Mouse (Mus musculus): ENCODE measurements around the gene Adamts18.

Gene Adamts18

DNA sequence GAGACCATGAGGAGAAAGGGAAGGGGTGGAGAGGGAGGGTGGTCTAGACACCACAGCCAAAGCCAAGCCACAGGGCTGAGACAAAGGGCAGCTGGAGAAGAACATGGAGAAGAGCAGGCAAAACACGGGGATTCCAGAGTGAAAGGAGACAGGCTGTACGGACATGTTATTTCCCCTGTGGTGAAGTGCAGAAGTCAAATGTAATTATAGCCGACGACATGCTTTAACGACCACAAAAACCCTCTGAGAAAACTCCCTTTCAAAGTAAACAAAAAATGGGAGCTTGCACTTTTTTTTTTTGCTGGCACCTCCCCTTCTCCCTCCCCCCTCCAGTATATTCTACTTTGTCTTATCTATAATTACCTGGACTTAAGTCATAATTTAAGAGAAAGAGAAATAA lies 92.7 kb downstream of the Adamts18 start:
- DNase-seq (ENCODE audit: low read depth, low spot score), result no peak

DNA sequence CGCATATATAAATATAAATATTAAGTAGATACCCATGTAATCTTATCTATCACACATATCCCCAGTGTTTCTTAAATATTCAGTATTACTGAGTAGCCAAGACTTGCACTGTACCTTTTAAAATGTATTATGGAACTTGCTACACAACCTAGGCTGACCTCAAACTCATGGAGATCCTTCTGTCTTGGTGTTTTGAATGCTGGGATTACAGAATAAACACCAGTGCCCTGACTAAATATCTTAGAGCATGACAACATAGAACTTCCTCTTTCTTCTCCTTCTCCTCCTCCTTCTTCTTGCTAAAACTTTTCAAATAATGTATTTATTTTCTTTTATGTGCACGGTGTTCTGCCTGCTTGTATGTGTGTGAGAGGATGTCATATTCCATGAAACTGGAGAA lies 95.4 kb downstream of the Adamts18 start:
- DNase-seq (ENCODE audit: low read depth, low spot score), result no peak

DNA sequence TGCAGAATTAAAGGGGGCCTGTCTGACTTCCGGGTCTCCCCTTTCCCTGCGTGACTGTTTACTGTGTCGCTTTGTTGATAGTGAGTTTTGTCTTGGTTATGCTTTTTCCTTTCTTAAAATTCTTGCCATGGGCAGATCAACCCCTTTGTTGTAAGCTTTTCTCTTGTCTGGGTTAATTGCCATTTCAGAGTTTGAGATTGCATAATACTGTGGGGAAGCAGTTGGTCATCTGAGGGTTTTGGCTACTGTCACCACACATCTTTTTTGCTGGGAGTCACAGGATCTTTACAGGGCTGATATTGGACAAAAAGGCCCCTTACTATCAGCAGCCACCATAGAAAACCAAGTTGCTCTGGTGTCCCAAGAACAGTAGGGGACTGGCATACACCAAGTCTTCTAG lies 96.2 kb downstream of the Adamts18 start:
- DNase-seq (ENCODE audit: low read depth, low spot score), result no peak

DNA sequence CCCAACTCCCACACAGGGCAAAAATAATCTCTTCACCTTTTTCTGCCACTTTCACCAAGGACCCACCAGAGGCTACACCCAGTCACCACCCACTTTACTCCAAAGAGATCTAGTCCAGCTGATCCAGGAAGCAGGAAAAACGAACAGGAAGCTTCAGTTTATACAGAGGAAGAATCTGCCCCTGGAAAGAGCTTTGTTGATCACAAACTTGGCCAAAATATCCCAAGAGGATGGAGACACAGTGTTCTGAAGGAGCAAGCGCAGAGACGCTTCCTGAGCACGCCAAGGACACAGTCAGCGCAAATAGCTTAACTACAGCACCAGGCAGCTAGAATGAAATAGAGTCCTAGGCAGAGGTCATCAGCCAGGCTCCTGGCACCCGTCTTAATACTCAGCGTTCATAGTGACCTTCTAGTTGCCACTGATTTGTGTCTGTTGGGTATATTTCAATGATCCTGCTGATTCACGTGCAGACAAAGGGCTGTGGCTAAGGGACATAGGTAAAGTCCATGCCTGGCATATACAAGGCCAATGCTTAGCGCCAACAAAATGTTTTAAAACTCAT lies 113.0 kb downstream of the Adamts18 start:
- no peak for DNase-seq (ENCODE audit: low read depth, low spot score)

DNA sequence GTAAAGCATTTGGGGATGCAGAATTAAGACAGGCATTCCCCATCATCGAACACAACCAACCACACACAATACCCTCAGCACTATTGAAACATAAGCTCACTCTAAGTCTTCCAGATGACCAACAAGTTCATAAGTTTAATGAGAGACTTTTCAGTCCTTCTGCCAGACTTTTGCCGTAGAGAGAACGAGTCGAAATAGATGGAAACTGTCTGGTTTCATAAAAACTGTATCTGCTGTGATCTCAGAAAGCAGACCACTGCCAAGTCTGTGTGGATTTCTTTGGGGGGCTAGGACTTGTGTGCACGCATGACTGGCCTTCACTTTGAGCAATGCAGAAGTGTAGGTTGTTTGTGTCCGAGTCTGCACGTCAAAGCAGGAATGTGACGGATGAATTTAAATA lies 123.2 kb downstream of the Adamts18 start:
- no peak for DNase-seq (ENCODE audit: low read depth, low spot score)

DNA sequence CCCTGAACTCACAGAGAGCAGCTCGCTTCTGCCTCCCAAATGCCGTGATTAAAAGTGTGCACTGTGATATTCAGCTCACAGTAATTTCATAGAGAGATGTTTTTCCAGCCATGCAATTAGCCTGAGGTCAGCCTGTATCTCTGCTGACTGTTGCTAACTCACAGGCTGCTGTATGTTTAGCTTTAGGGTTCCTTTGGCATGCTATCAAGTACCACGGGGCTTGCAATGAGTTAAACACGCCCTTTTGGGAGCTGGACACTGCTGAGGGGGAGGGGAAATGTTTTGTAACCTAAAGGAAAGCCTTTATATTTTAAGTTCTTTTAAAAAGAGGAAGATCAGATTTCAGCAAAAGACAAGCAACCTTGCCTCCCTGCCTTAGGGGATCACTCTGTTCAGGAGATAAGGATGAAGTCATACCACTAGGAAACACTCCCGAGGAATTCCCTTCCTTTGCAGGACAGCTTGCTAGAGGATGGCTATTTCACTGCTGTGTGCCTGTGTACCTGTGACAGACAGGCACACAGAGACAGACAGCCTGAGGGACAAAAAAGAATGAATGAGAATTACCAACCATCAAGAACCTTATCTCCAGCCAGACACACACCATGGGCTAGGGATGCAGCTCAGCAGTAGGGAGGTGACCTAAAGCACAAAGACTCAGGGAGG lies 124.5 kb downstream of the Adamts18 start:
- DNase-seq (ENCODE audit: low read depth, low spot score), result no peak

DNA sequence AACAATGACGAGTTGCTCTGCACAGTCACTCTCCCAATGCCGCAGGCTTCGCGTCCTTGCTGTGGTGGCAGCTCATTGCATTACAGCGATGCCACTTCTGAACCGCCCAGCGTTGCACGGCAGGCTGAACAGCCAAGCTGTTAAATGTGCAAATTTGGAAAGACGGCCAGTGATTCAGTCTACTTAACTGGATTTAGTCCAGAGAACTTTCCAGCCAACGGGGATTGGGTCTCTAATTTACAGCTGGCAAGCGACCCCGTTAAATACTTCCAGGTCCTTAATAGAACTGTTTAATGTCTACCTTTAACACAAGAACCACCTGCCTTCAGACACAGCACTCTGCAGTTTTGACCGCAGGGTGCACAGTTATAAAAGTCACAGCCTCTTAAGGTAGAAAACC lies 127.1 kb downstream of the Adamts18 start:
- no peak for DNase-seq (ENCODE audit: low read depth, low spot score)

DNA sequence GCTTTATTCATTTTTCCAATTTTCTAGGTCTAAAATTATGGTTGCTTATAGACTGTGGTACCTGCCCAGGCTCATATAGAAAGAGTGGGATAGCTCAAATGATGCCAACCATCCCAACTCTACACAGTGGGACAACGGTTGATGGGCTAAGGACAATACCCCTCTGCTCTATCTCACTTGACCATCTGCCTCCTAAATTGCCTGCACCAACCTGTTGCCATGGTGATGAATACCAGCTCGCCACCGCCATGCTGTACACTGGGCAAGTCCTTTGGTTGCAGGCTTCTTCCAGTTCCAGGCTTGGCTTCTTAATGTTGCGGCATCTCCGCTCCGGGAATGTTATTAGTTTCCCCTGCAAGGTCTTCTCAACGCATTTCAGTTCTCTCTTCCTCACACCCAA lies 143.6 kb downstream of the Adamts18 start:
- no peak for DNase-seq (ENCODE audit: low read depth, low spot score)

DNA sequence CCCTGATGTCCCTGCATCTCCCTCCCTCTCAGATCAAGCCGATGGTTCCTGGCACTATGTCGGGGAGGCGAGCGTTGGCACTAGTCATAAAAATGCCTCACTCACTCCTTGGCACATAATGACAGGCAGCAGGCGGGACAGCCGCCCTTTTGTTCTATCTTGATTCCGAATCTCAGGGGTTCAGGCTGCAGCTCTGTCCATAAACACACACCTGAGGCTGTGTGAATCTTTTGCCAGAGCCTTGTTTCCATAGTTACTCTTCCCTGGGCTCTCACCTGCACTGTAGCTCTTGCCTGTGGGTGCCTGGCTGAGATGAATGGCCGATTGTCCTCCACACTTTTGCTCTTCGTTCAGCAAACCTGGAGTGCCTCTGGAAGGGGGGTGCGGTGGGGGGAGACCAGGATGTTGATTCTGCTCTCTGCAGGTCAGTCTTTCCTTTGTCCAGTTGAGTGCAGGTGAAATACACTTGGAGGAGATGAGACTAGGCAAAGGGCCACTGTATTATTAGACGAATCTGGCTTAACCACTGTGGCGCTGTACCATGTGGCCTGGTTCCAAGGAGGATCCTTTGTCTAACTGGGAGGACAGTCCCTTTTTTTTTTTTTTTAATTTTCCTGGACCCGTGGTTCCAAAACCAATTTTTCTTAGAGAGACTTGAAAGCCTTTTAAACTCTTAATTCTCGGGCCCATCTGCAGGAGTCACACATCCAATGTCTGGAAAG lies 156.8 kb downstream of the Adamts18 start:
- no peak for DNase-seq (ENCODE audit: low read depth, low spot score)

DNA sequence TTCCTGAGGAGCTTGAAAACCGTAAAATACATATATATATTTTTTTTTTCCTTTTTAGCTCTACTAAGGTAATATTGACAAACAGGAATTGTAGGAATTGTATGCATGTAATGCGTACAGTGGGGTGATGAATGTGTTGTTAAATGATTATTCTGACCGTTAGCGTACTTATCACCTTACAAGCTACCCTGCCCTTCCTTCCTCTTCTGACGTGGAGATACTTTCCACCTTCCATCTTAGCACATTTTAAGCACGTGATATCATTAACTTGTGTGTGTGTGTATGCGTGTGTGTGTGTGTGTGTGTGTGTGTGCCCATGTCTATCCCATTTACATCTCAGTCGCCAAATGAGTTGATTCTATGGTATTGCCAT lies 160.0 kb downstream of the Adamts18 start:
- DNase-seq (ENCODE audit: low read depth, low spot score), result no peak

DNA sequence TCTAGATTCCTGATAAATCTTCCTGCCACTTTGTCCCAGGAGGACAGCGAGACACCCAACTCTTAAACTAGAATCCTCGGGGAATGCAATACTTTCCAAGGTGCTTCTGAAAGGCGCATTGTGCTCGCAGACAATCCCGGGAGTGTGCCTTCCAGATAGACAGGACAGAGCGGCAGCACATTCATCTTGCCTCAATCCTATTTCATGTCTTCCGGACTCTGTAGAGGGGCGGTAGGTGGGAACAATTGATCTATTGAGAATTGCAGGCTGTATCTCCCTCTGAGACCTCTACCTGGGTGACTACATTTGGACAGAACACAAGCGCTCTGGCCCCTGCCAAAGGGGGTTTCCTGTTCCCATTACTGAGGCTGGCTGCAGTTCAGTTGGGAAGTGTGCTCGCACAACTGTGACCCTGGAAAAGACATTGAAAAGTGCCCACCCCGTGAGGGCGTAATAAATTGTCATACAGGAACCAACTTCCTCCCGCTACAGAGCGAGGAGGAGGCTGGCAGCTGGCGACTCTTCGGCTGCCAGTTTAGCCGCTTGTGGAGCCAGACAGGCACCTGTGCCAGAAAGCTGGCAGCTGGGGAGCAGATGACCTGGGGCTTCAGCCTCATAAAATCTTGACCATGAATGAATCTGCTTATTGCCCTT lies 160.5 kb downstream of the Adamts18 start:
- DNase-seq (ENCODE audit: low read depth, low spot score), result no peak

DNA sequence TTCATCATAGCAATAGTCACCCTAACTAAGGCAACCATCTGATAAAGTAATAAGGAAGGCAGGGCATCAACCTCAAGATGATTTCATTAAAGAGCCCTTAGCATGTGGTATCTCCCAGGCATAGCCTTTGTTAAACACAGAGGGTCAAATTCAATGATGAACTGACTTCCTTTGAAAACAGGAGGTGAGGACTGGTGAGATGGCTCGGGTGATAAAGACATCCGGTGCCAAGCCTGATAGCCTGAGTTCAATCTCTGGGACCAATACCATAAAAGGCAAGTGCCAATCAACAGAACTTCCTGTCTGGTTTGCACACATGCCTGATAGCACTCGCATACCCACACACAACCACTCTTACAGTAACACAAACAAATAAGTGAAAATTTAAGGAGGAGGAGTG lies 169.2 kb downstream of the Adamts18 start:
- no peak for DNase-seq (ENCODE audit: low read depth, low spot score)

DNA sequence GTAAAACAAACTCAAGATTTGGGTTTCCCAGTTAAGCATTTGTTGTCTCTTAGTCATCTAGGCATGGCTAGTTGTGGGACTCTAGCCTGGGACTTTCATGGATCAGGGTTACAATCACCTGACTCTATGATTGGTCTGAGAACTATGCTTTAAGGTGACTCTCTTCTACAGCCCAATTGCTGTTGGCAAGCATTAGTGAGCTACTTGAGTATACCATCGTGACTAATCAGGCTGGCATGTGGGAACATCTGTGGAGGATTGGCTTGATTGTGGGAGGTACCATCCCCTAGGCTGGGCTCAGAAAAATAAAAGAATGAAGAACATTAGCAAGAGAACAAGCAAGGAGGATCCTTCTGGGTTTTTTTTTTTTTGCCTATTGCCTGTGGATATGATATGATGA lies 171.7 kb downstream of the Adamts18 start:
- peak; percentile 54 for DNase-seq (ENCODE audit: low read depth, low spot score)

DNA sequence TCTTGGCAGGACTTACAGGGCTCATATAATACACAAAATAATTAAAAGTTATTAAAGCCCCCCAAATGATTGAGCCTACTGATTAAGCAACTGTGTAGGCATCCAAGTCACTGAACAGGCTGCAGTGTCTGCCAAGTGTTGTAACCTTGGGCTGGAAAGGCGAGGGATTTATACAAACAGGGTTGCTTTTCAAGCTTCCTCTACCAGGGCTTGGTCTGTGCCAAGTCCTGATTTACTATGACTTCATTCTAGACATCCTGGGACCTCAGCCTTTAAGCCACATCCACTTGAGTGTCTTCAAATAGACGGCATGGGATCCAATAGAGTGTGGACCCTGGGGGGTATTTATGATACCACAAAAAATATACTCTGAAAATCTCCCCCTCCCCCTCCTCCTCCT lies 173.3 kb downstream of the Adamts18 start:
- DNase-seq (ENCODE audit: low read depth, low spot score), result peak; percentile 15

DNA sequence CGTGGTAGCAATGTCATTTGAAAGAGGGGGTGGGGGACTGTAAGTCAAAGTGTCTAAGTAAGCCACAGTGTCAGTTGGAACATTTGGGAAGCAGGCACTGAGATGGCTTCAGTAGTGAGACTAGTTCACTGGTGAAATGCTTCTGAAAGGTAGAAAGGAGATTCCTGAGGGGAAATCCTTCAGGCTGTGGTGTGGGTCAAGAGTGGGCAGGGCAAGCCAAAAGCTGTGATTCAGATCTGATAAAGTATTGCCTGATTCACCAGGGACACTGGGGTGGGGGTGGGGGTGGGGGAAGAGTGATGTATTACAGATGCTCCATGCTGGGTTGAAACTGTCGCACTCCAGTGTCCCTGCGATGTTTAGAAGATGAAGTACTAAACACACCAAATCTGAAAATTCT lies 173.9 kb downstream of the Adamts18 start:
- no peak for DNase-seq (ENCODE audit: low read depth, low spot score)

DNA sequence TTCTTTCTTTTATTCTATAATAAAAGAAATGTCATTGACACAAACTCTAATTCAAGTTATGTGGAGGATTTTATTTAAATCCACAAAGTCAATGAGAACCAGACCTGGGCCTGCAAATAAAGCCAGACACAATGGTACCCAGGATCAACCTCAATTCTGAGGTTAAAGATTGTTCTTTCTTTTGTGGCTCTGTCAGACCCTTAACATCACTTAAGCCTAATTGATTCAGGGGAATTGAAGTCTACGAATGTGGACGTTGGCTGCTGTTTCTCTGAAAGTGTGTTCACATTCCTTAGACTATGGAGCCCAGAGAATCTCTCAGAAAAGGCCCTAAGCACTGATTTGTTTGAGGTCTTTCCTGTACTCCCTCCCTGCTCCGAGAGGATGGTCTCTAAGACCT lies 175.2 kb downstream of the Adamts18 start:
- DNase-seq (ENCODE audit: low read depth, low spot score), result no peak

DNA sequence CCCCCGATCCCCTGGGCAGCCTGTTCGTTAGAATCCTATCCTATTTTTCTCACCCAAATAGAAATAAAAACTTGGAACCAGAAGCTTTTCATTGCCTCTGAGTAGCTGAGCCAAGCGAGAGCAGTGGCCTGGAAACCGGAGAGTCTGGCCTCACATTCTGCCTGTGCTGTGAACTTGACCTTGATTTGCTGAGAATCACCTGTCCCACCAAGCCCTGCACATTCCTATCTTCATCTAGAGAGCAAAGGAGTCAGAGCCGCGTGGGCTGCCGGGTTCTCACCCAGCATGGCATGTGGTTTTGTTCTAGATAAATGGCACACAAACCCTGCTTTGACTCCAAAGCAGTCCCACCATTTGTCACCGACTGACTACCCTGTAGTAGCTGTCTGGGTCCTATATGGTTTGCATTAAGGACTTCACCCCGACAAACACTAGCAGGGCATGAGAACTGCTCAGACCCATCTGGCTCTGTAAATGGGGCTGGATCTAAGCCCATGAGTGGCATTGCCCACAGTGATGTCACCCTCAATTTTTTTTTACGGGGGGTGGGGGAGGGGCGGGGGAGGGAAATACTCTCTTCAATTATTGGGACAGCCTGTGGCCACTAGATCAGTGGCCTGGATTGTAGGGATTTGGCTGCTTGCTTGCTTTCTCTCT lies 175.8 kb downstream of the Adamts18 start:
- no peak for DNase-seq (ENCODE audit: low read depth, low spot score)

DNA sequence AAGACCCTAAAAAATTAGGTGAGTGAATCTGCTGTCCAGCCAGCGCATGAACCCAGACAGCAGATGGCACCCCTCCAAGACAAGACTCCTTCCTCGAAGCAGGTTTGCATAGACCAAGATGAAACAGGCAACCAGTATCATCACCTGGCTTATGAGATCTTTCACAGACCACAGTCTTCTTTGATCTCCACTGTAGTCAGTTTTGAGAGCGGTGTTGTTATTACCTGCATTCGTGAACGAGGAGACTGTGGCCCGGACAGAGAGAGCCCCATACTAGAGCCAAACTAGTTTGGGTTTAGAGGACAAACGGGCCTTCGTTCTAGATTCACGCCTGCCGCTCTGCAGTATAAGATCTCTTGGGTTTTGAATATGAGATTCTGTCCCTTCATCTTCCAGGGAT lies 178.6 kb downstream of the Adamts18 start:
- DNase-seq (ENCODE audit: low read depth, low spot score), result no peak

DNA sequence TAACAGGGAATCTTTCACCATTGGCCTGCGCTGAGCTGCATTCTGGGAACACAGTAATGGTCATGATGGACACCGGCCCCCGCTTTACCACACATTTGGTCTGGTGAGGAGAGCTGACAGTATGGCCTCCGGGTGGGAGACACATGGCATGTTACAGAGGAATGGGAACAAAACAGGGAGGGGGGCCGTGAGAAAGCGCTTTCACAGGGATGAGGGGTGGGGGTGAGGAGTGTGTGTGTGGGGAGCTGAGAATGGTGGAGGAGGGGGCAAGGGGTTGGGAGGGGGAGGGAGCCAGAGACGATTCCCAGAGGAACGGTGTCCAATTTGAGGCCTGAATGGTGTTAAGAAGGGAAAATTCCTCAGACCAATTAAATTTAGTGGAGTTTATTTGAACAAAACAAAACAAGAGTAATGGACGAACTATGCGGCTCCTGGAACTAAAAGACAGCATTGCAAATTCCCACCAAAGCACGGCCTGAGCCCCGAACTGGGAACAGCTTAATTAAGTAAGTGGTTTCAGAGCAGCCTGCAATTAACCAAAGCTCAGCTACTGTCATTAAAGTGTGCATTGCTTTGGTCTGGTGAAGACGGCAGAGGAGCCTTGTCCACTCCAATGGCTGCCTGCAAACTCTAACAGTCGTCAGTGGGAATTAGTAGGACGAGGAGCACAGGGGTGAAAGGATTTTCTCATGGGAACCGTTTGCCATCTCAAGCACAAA lies 181.7 kb downstream of the Adamts18 start:
- no peak for DNase-seq (ENCODE audit: low read depth, low spot score)

DNA sequence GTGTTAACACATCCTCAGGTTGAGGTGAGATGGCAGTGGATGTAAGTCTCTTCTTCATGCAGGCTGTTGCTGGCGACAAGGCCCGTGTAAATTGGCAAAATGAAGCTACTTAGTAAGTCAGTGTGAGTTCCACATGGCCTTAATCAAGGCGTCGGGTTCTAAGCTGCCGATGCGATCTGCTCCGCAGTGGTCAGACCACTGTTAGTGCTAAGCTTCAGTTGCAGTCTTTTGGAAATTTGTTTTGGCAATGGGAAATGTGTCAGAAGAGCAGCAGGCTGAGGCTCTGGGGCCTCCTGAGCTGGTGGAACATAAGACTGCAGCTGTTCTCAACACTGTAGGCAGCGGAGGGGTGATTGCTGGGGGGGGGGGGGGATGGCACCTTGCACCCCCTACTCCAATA lies 182.6 kb downstream of the Adamts18 start:
- no peak for DNase-seq (ENCODE audit: low read depth, low spot score)

DNA sequence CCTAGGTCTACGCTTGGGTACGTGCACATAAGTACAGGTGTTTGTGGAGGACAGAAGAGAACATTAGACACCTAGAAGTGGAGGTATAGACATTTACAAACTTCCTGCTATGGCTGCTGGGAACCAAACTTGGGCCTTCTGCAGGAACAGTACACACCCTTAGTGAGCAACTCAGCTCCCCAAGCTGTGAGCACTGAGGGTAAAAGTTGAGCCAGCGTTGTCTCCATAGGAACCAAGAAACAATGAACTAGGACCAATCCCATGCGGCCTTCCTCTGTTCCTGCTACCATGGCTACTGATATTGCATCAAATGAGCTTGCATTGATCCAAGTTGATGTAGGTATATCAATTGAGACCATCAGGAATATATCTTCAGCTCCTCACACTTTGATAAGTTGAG lies 183.5 kb downstream of the Adamts18 start:
- DNase-seq (ENCODE audit: low read depth, low spot score), result no peak

DNA sequence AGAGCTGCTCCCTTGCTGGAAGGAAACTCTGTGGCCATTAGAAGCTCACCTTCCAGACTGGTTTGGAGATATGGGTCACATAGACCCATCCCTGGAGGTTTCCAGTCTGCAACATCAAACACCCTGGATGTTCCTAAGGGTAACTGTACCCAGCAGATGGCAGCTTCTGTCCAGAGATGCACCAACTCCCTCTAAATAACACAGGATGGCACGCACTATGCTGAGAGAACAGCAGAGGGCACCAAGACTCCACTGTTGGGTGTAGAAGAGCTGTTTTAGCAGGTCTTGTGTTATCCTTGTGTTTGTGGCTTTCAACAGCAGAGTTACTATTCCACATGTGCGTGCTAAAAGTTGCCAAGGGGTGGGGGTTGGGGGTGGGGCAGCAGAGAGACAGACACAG lies 184.0 kb downstream of the Adamts18 start:
- DNase-seq (ENCODE audit: low read depth, low spot score), result peak; percentile 87

Measured in 3T3-L1 (cell line).